Mouse (Mus musculus) midbrain, embryonic 13.5 days (tissue): Measurements from ENCODE around the gene Ackr4. TPM values are rescaled to one million over a fixed set of nuclear protein-coding genes. Genes with fewer than 3 reads are reported as not detected.

Experiments
- ATAC-seq: fragments of 200-750 bp; cut with Nextera tagmentation; 2 replicates; pipeline ENCODE4 v1.8.0; 2017; ENCODE audit warnings: mild to moderate bottlenecking, moderate TSS enrichment, moderate library complexity
- H3K27ac ChIP-seq: fragments of 300-500 bp; sonication (generic); 2 replicates; pipeline ENCODE4 v1.5.1; 2015; ENCODE audit warnings: inconsistent platforms, mild to moderate bottlenecking, moderate library complexity
- H3K27me3 ChIP-seq: fragments of 300-500 bp; sonication (generic); 2 replicates; pipeline ENCODE4 v1.6.1; 2015; ENCODE audit warnings: mild to moderate bottlenecking, inconsistent platforms
- H3K36me3 ChIP-seq: fragments of 300-500 bp; sonication (generic); 2 replicates; pipeline ENCODE4 v1.6.1; 2015; ENCODE audit warnings: mild to moderate bottlenecking, inconsistent platforms
- H3K4me1 ChIP-seq: fragments of 300-500 bp; sonication (generic); replicated peaks from 2 replicates; pipeline ENCODE4 v1.6.1; 2015; ENCODE audit warnings: inconsistent platforms
- H3K4me2 ChIP-seq: fragments of 300-500 bp; sonication (generic); replicated peaks from 2 replicates; pipeline ENCODE4 v1.6.1; 2015; ENCODE audit warnings: moderate library complexity, mild to moderate bottlenecking, inconsistent platforms
- H3K4me3 ChIP-seq: fragments of 300-500 bp; sonication (generic); replicated peaks from 2 replicates; pipeline ENCODE4 v1.5.1; 2015; ENCODE audit warnings: mild to moderate bottlenecking, inconsistent platforms
- H3K9ac ChIP-seq: fragments of 300-500 bp; sonication (generic); replicated peaks from 2 replicates; pipeline ENCODE4 v1.6.1; 2015; ENCODE audit warnings: mild to moderate bottlenecking, inconsistent platforms
- H3K9me3 ChIP-seq: fragments of 300-500 bp; sonication (generic); 2 replicates; pipeline ENCODE4 v1.6.1; 2016; ENCODE audit warnings: mild to moderate bottlenecking, inconsistent platforms
- WGBS: fragments of 180-500 bp; shearing (Covaris S2); methylation state at CpG from one replicate; pipeline ENCODE4 v1.1.7; 2015; 5-methylcytosine and 5-hydroxymethylcytosine counted together
- polyA plus RNA-seq: library from polyadenylated mRNA; unstranded; fragments of >200 nt; fragmentation: Nextera tagmentation; extraction: Ambion mirVana; gene quantifications from 2 replicates; pipeline ENCODE4 v1.2.1, GENCODE M21; 2015

Ackr4 gene
- polyA plus RNA-seq, 1 experiment from 2014 or later, result 0.47 TPM

DNA sequence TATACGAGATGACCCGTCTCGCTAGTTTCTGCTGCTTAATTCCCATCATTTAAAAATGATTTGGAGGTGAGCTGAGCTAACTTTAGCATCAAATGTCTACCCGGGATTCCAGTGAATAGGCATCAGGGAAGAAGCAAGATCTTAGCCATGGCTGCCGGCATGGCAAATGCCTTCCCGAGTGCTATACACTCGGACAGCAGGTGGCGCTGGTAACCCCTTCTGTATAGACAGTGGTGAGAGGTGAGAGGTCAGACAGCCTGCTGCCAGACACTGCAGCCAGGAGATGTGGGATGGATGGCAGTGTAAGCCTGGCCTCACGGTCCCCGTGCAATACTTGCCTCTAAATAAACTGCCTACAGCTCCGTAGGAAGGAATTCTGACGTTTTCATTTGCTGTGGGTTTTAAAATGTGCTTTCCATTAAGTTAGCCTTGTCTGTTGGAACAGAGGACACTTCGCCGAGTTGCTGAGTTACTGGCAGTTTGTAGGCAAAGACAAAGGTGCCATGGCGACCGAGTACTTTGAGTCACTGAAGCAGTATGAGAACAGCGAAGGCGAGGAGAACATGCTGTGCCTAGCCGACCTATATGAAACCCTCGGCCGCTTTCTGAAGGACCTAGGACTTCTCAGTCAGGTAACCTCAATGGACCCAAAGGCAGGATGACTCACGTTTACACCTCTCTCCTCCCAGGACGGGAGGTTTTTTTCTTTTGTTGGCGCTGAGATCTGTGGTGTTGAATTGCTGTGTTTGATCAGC, 91.3 kb downstream of the Ackr4 start:
- no peaks in the 10 kb centered on the region for H3K4me1 ChIP-seq
- no peak overlapping the region for H3K27ac ChIP-seq
- WGBS, result 50% methylated on average over 24 of the region's 24 CpGs
- H3K9ac ChIP-seq, result no peak overlapping the region
- no peaks in the 10 kb centered on the region for H3K27me3 ChIP-seq
- no peak overlapping the region for H3K4me3 ChIP-seq
- peaks cover 13% of the 10 kb centered on the region; the same call in 1 of the 2 replicates for H3K36me3 ChIP-seq
- no peak for ATAC-seq
- no peak overlapping the region for H3K4me2 ChIP-seq
- H3K9me3 ChIP-seq, result no peaks in the 10 kb centered on the region

DNA sequence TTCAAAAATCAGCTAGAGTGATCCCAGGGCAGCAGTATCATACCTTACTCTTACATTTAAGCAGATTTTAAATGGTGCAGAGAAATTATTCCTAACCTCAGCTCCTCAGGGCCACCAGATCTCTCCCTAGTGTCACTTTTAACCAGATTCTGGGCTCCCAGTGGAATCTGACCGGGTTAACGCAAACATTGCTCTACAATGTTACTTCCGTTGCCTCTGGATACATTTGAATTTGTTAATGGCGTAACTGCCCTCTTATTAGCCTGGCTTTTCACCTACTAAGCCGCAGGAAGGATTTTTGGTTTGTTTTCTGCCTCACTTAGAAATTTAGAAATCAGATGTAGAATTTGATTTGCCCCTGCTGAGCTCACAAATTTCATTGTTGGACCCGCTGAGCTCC, 92.0 kb downstream of the Ackr4 start:
- ATAC-seq, result no peak
- no peaks in the 10 kb centered on the region for H3K4me1 ChIP-seq
- no peak overlapping the region for H3K4me3 ChIP-seq
- WGBS, result 78% methylated on average over 6 of the region's 6 CpGs
- peaks cover 17% of the 10 kb centered on the region; the same call in 1 of the 2 replicates for H3K36me3 ChIP-seq
- H3K9ac ChIP-seq, result no peak overlapping the region
- no peaks in the 10 kb centered on the region for H3K9me3 ChIP-seq
- no peak overlapping the region for H3K27ac ChIP-seq
- no peak overlapping the region for H3K4me2 ChIP-seq
- no peaks in the 10 kb centered on the region for H3K27me3 ChIP-seq

DNA sequence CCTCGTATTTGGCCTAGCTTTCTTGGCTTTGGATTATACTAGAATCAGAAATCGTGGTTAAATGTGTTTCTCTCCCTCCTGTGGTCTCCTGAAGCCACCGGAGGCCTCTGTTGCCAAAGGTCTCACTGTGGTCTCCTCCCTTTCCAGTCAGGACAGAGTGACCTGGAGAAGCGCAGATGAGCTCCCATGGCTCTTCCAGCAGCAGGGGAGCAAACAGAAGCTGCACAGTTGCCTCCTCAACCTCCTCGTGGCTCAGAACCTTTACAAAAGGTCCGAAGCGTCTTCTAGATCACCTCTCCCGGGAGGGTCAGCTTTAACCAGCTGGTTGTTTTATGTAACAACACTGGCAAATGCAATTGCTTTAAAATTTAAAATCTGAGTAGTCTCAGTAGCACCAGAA, 92.5 kb downstream of the Ackr4 start:
- no peak for ATAC-seq
- no peaks in the 10 kb centered on the region for H3K4me1 ChIP-seq
- no peak overlapping the region for H3K27ac ChIP-seq
- H3K9me3 ChIP-seq, result no peaks in the 10 kb centered on the region
- WGBS, result 83% methylated on average over 8 of the region's 8 CpGs
- H3K9ac ChIP-seq, result no peak overlapping the region
- H3K36me3 ChIP-seq, result peaks cover 17% of the 10 kb centered on the region; the same call in 1 of the 2 replicates
- H3K4me2 ChIP-seq, result no peak overlapping the region
- no peaks in the 10 kb centered on the region for H3K27me3 ChIP-seq
- H3K4me3 ChIP-seq, result no peak overlapping the region

Other genes starting within 250 kb of the Ackr4 start
- gene Nphp3, start 124.4 kb downstream of the Ackr4 start, polyA plus RNA-seq, result 2.8 and 3.3 TPM in 2 replicates
- not detected in 2 replicates for gene Gm28305, start 86.3 kb downstream of the Ackr4 start, polyA plus RNA-seq
- gene Uba5, start 63.8 kb downstream of the Ackr4 start, polyA plus RNA-seq, result 65.5 and 66.0 TPM in 2 replicates
- gene Acad11, start 63.6 kb downstream of the Ackr4 start, polyA plus RNA-seq, result 7.2 and 7.7 TPM in 2 replicates
- 18.9 and 19.2 TPM in 2 replicates for gene Dnajc13, start 136.0 kb upstream of the Ackr4 start, polyA plus RNA-seq
- gene Acpp, start 210.8 kb upstream of the Ackr4 start, polyA plus RNA-seq, result 0.32 and 0.40 TPM in 2 replicates